ENCODE assay signal across 8 mouse cellular contexts in genomic region chrX:36561650-36562049, GRCm38 (mm10). TPM values are rescaled to one million over a fixed set of nuclear protein-coding genes. Genes with fewer than 3 reads are reported as not detected.
DNase-seq lines count a peak whose midpoint lies in the region; ATAC-seq and TF ChIP-seq lines count a peak whose summit lies in the region.

No protein-coding gene starts in this region.

- no peak overlapping the region for H3K4me3 ChIP-seq in liver, postnatal 0 days (ENCODE audit: low read depth, low read length)

- peak; percentile 79 to 80 for DNase-seq in B cell, adult 2 months
- DNase-seq in MN1 (ENCODE audit: low spot score), result peak; percentile 46
- DNase-seq in cerebellum, adult 9-10 months, result peak; percentile 65
- peak; percentile 28 for DNase-seq in gastrocnemius, postnatal 14 days
- DNase-seq in kidney, postnatal 10 days, result peak; percentile 80
- peak; percentile 79 for DNase-seq in liver, postnatal 0 days
- DNase-seq in right cerebral cortex, adult 18-20 months, result peak; percentile 46
- DNase-seq in urinary bladder, postnatal 10 days (ENCODE audit: low spot score), result peak; percentile 10

- WGBS in liver, postnatal 0 days (ENCODE audit: insufficient replicate concordance), result 15% methylated on average over 7 of the region's 7 CpGs

- no peak overlapping the region for H3K9ac ChIP-seq in liver, postnatal 0 days (replicated peaks)

- intact Hi-C loops in gastrocnemius, postnatal 14 days (cut with DNase I; ENCODE audit: low total_unique reads), result no loop called here

- H3K27ac ChIP-seq in liver, postnatal 0 days (ENCODE audit: low read depth), result no peak overlapping the region

- peak; percentile 77 for TF ChIP-seq CTCF in liver, postnatal 0 days (IDR thresholded peaks at IDR 0.05; ENCODE audit: low read depth)

- no peaks in the 10 kb centered on the region for H3K9me3 ChIP-seq in liver, postnatal 0 days (ENCODE audit: low read length)

- no peak for TF ChIP-seq EP300 in liver, postnatal 0 days (IDR thresholded peaks at IDR 0.05; ENCODE audit: low read depth)

- ATAC-seq in liver, postnatal 0 days, result no peak

- H3K4me2 ChIP-seq in liver, postnatal 0 days (ENCODE audit: low read depth, low read length), result peak overlapping the region; percentile 59

- no peaks in the 10 kb centered on the region for H3K4me1 ChIP-seq in liver, postnatal 0 days (ENCODE audit: insufficient read depth)

- H3K36me3 ChIP-seq in liver, postnatal 0 days (replicated peaks; ENCODE audit: insufficient read depth, low read length), result no peaks in the 10 kb centered on the region

- H3K27me3 ChIP-seq in liver, postnatal 0 days (ENCODE audit: insufficient read depth, low read length), result no peaks in the 10 kb centered on the region

RNA-seq across cellular contexts. Expression of gene Pgrmc1, which starts 36.4 kb away (rescaled TPM):
- total RNA-seq in gastrocnemius, postnatal 14 days (2021), result 10 to 100 TPM; 17.3 to 19.0 TPM
- 372 and 399 TPM in 2 replicates for polyA plus RNA-seq in liver, postnatal 0 days (2015; fragmentation: Nextera tagmentation; extraction: Ambion mirVana)

Comparison
In these comparisons a context has a peak if more than half of its experiments do, and no peak if none do; other contexts are left out.
1. DNase-seq: peak in every context shown above with its lines; median percentile 80 in kidney, postnatal 10 days; 80 in B cell, adult 2 months; 79 in liver, postnatal 0 days; 65 in cerebellum, adult 9-10 months; 46 in MN1; 46 in right cerebral cortex, adult 18-20 months; 28 in gastrocnemius, postnatal 14 days; 10 in urinary bladder, postnatal 10 days.